Mouse (Mus musculus) ovary, adult 18-20 months (tissue): ENCODE data around the gene Cwf19l1.
"Not testable (repeated sequence)": the region's sequence is repeated elsewhere in the genome, so short reads cannot be mapped to it uniquely, and the experiment has no call there.

Source experiments
- DNase-seq: peaks from one replicate; pipeline ENCODE4 v3.0.0; 2022; ENCODE audit warnings: low spot score, mixed read lengths

Gene Cwf19l1

GRCm38 (mm10) chr19:44135072-44135959, at the start of gene Cwf19l1:
Cwf19l1 (minus strand) TSS chr19:44135876.
- peak; percentile 64 for DNase-seq

GRCm38 (mm10) chr19:44183968-44184367, 48.3 kb upstream of the Cwf19l1 start:
- DNase-seq: no peak

GRCm38 (mm10) chr19:44180502-44180901, 44.8 kb upstream of the Cwf19l1 start:
- no peak for DNase-seq

GRCm38 (mm10) chr19:44176741-44177140, 41.1 kb upstream of the Cwf19l1 start:
- no peak for DNase-seq

- DNase-seq: no peak
These were observed 39.2 kb upstream of the Cwf19l1 start for GRCm38 (mm10) chr19:44174835-44175234.

- no peak for DNase-seq
These were observed 25.8 kb upstream of the Cwf19l1 start for GRCm38 (mm10) chr19:44161515-44161914.

GRCm38 (mm10) chr19:44159386-44159785, 23.7 kb upstream of the Cwf19l1 start:
- no peak for DNase-seq

GRCm38 (mm10) chr19:44157005-44157404, 21.3 kb upstream of the Cwf19l1 start:
- DNase-seq: no peak

GRCm38 (mm10) chr19:44153781-44154180, 18.1 kb upstream of the Cwf19l1 start:
- no peak for DNase-seq

GRCm38 (mm10) chr19:44148991-44149390, 13.3 kb upstream of the Cwf19l1 start:
- DNase-seq: no peak

GRCm38 (mm10) chr19:44148345-44148744, 12.7 kb upstream of the Cwf19l1 start:
- DNase-seq: no peak

- no peak for DNase-seq
These were observed 11.3 kb upstream of the Cwf19l1 start for GRCm38 (mm10) chr19:44146951-44147350.

- no peak for DNase-seq
These were observed 10.8 kb upstream of the Cwf19l1 start for GRCm38 (mm10) chr19:44146568-44146879.

- DNase-seq: peak; percentile 76
These were observed 10.3 kb upstream of the Cwf19l1 start, which contains the start of gene Bloc1s2 for GRCm38 (mm10) chr19:44145702-44146567. Bloc1s2 (minus strand) TSS chr19:44146446.

- DNase-seq: no peak
These were observed 8.7 kb upstream of the Cwf19l1 start for GRCm38 (mm10) chr19:44144366-44144765.

- DNase-seq: no peak
These were observed 347 bp upstream of the Cwf19l1 start for GRCm38 (mm10) chr19:44135960-44136485.

GRCm38 (mm10) chr19:44132917-44133316, 2.8 kb downstream of the Cwf19l1 start:
- no peak for DNase-seq

- no peak for DNase-seq
These were observed 7.1 kb downstream of the Cwf19l1 start for GRCm38 (mm10) chr19:44128560-44128959.

- no peak for DNase-seq
These were observed 7.8 kb downstream of the Cwf19l1 start for GRCm38 (mm10) chr19:44127729-44128497.

- no peak for DNase-seq
These were observed 14.5 kb downstream of the Cwf19l1 start for GRCm38 (mm10) chr19:44121137-44121536.

GRCm38 (mm10) chr19:44120686-44121085, 15.0 kb downstream of the Cwf19l1 start:
- DNase-seq: not testable (repeated sequence)

GRCm38 (mm10) chr19:44117793-44118192, 17.9 kb downstream of the Cwf19l1 start:
- DNase-seq: no peak
